Mouse (Mus musculus) lung, embryonic 16.5 days (tissue): ENCODE measurements around the gene Cdh3. TPM values are rescaled to one million over a fixed set of nuclear protein-coding genes. Genes with fewer than 3 reads are reported as not detected.

Experiments
- ATAC-seq: fragments of 200-750 bp; cut with Nextera tagmentation; 2 replicates; pipeline ENCODE4 v1.8.0; 2017; ENCODE audit warnings: low read depth, mild to moderate bottlenecking, moderate library complexity
- H3K27ac ChIP-seq: fragments of 300-500 bp; sonication (generic); 2 replicates; pipeline ENCODE4 v1.5.1; 2014; ENCODE audit warnings: mild to moderate bottlenecking, control low read depth, low read length
- H3K27me3 ChIP-seq: fragments of 300-500 bp; sonication (generic); 2 replicates; pipeline ENCODE4 v1.6.1; 2014; ENCODE audit warnings: low read depth, low read length, mixed read lengths; ENCODE audit not compliant: control insufficient read depth, insufficient read depth
- H3K36me3 ChIP-seq: fragments of 300-500 bp; sonication (generic); 2 replicates; pipeline ENCODE4 v1.6.1; 2014; ENCODE audit warnings: low read length; ENCODE audit not compliant: control insufficient read depth, insufficient read depth
- H3K4me1 ChIP-seq: fragments of 300-500 bp; sonication (generic); replicated peaks from 2 replicates; pipeline ENCODE4 v1.6.1; 2014; ENCODE audit warnings: low read length, mixed read lengths; ENCODE audit not compliant: control insufficient read depth, insufficient read depth
- H3K4me2 ChIP-seq: fragments of 300-500 bp; sonication (generic); 2 replicates; pipeline ENCODE4 v1.6.1; 2014; ENCODE audit warnings: low read depth, low read length, control low read depth
- H3K4me3 ChIP-seq: fragments of 300-500 bp; sonication (generic); 2 replicates; pipeline ENCODE4 v1.5.1; 2014; ENCODE audit warnings: mild to moderate bottlenecking, low read length, control low read depth
- H3K9ac ChIP-seq: fragments of 300-500 bp; sonication (generic); 2 replicates; pipeline ENCODE4 v1.6.1; 2014; ENCODE audit warnings: low read length, control low read depth
- H3K9me3 ChIP-seq: fragments of 300-500 bp; sonication (generic); 2 replicates; pipeline ENCODE4 v1.6.1; 2016; ENCODE audit warnings: low read length; ENCODE audit not compliant: control insufficient read depth
- WGBS: fragments of 180-500 bp; shearing (Covaris S2); extraction: QIAGEN DNeasy Blood & Tissue Kit; methylation state at CpG from one replicate; pipeline ENCODE4 v1.1.7; 2014; 5-methylcytosine and 5-hydroxymethylcytosine counted together
- polyA plus RNA-seq: library from polyadenylated mRNA; unstranded; fragments of >200 nt; fragmentation: Nextera tagmentation; extraction: Ambion mirVana; gene quantifications from 2 replicates; pipeline ENCODE4 v1.2.1, GENCODE M21; 2015

Gene Cdh3
- polyA plus RNA-seq, 1 experiment from 2014 or later = 20.7 TPM

DNA sequence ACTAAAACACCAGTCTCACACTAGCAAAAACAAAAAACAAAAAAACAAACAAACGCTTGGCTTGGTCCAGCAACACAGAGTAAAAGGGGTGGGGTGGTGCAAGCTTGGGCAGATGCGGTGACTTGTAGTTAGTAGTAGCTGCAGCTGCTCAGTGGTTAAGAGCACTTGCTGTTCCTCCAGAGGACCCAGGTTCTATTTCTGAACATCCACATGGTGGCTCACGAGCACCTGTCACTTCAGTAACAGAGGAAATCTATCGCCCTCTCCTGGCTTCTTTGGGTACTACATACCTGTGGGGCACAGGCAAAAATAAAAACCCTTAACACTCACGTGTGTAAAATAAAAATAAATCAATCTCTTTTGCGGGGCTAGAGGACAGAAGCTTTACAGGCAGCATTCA, 23.8 kb downstream of the Cdh3 start:
- WGBS = 37% methylated on average over 6 of the region's 6 CpGs
- Histone ChIP-seq H3K4me2 (no peak overlapping the region), H3K27me3 (no peaks in the 10 kb centered on the region), H3K27ac (no peak overlapping the region), H3K4me3 (no peak overlapping the region), H3K9ac (no peak overlapping the region), H3K36me3 (no peaks in the 10 kb centered on the region), H3K4me1 (no peaks in the 10 kb centered on the region), H3K9me3 (no peaks in the 10 kb centered on the region)
- ATAC-seq = no peak

DNA sequence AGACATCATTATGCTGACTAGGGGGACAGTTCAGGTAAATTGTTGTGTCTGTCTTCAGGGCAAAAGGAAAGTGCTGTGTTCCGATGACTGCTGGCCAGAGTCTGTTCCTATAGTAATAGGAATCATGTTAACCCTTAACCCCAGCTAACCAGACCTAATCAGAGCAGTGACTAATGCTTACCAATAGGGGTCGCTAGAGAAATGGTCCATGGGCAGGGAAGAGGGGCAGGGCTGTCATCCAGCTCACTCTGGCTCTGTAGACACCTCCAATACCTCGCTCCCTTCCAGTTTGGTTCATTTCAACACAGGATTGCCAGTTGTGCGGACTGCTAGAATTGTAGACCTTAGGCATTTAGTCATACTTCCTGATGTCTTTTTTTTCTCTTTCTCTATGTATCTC, 24.8 kb downstream of the Cdh3 start:
- ATAC-seq = 0 out of 2 replicates have a peak, but pooled peaks have one; percentile 5
- no peaks in the 10 kb centered on the region for H3K4me1 ChIP-seq
- H3K9ac ChIP-seq = no peak overlapping the region
- WGBS = 73% methylated on average over 4 of the region's 4 CpGs
- no peak overlapping the region for H3K4me3 ChIP-seq
- no peak overlapping the region for H3K4me2 ChIP-seq
- H3K27me3 ChIP-seq = no peaks in the 10 kb centered on the region
- no peaks in the 10 kb centered on the region for H3K9me3 ChIP-seq
- no peaks in the 10 kb centered on the region for H3K36me3 ChIP-seq
- H3K27ac ChIP-seq = no peak overlapping the region

DNA sequence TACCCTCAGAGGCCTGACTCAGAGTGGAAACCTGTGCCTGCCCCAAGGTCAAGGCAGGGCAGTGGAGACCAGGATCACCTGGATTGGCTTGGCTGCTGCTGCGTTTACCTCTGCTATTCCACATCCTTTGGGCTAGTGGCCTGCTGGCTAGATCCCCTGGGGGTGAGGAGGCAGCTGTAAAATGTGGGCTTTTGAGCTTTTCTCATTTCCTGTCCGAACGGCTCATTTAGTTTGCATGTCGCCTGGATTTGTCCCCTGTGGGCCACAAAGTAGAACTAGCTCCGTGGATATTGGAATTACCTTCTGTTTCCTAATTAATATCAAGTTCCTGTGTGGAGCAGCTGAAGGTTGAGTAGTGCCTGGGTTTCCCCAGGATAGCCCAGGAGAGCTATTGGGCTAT, 28.5 kb downstream of the Cdh3 start:
- Histone ChIP-seq H3K4me2 (no peak overlapping the region), H3K27me3 (no peaks in the 10 kb centered on the region), H3K9ac (no peak overlapping the region), H3K4me3 (no peak overlapping the region), H3K27ac (no peak overlapping the region), H3K9me3 (no peaks in the 10 kb centered on the region), H3K4me1 (no peaks in the 10 kb centered on the region), H3K36me3 (no peaks in the 10 kb centered on the region; the same call in 1 of the 2 replicates)
- ATAC-seq = no peak
- WGBS = 60% methylated on average over 5 of the region's 5 CpGs

DNA sequence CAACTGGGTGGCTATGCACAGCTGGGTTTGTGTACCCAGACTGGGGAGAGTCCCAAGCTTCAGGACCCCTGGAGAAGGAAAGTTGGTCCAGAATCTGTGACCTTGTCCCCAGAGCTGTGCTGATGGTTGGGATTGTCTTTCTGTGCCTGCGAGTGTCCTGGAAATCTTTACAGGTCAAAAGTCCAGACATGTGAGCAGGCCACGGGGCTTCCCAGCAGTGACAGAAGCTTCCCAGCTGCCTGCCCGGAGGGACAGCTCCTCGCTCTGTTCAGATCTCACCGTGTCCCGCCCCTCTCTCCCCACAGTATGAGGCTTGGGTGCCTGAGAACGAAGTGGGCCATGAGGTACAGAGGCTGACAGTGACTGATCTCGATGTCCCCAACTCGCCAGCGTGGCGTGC, 30.3 kb downstream of the Cdh3 start:
- no peak for ATAC-seq
- H3K4me2 ChIP-seq = no peak overlapping the region
- H3K36me3 ChIP-seq = no peaks in the 10 kb centered on the region; the same call in 1 of the 2 replicates
- H3K27ac ChIP-seq = no peak overlapping the region
- H3K27me3 ChIP-seq = no peaks in the 10 kb centered on the region
- no peak overlapping the region for H3K4me3 ChIP-seq
- no peaks in the 10 kb centered on the region for H3K4me1 ChIP-seq
- 66% methylated on average over 11 of the region's 11 CpGs for WGBS
- H3K9ac ChIP-seq = no peak overlapping the region
- no peaks in the 10 kb centered on the region for H3K9me3 ChIP-seq

DNA sequence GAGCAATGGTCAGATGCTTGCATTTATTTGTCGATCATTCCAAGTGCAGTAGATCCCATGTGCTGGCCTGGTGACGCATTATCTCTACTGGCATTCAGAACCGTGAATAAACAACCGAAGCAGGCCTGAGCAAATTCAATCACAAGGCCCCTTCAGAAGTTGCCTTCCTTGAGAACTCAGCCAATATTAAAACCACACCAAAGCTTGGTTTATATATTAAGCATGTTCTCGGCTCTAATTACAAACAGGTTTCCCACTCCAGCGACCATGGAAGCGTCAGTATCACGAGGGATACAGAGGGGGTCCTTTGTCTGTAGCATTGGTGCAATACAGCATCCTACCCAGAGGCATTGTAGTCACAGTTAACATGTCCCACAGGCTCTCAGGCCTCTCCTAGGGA, 32.4 kb downstream of the Cdh3 start:
- Histone ChIP-seq H3K36me3 (no peaks in the 10 kb centered on the region; the same call in 1 of the 2 replicates), H3K9ac (no peak overlapping the region), H3K4me2 (no peak overlapping the region), H3K9me3 (no peaks in the 10 kb centered on the region), H3K4me1 (no peaks in the 10 kb centered on the region), H3K27me3 (no peaks in the 10 kb centered on the region), H3K4me3 (no peak overlapping the region), H3K27ac (no peak overlapping the region)
- ATAC-seq = no peak
- WGBS = 76% methylated on average over 8 of the region's 8 CpGs

DNA sequence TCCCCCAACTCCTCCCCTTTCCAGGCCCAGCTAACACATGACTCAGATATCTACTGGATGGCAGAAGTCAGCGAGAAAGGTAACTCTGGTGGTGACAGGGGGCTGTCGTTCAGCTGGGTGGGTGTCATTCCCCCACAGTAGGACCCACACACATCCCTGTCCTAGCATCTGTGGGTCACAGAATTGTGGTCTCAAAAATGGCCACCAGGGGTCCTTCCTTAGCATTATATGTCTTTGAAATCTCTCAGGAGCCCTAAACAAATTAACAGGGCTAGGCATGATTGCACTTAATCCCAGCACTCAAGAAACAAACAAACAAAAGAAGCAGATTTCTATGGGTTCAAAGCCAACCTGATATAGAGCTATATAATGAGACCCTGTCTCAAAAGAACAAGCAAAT, 34.5 kb downstream of the Cdh3 start:
- no peak overlapping the region for H3K4me3 ChIP-seq
- H3K4me1 ChIP-seq = no peaks in the 10 kb centered on the region
- no peaks in the 10 kb centered on the region; the same call in 1 of the 2 replicates for H3K36me3 ChIP-seq
- no peak for ATAC-seq
- 75% methylated on average over 2 of the region's 2 CpGs for WGBS
- H3K4me2 ChIP-seq = no peak overlapping the region
- no peak overlapping the region for H3K9ac ChIP-seq
- no peak overlapping the region for H3K27ac ChIP-seq
- no peaks in the 10 kb centered on the region for H3K9me3 ChIP-seq
- no peaks in the 10 kb centered on the region for H3K27me3 ChIP-seq

DNA sequence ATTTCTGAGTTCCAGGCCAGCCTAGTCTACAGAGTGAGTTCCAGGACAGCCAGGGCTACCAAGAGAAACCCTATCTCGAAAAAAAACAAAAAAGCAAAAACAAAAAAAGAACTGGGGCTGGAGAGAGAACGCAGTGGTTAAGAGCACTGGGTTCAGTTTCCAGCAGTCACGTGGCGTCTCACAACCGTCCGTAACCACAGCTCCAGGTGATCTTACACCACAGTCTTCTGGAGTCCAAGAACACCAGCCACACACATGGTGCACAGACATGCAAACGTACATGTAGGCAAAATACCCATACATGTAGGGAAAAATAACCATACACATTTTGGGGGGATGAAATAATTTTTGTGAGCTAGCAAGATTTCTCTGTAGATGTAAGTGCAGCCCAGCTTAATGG, 36.1 kb downstream of the Cdh3 start:
- H3K27ac ChIP-seq = no peak overlapping the region
- H3K4me1 ChIP-seq = no peaks in the 10 kb centered on the region
- WGBS = 86% methylated on average over 7 of the region's 7 CpGs
- H3K4me3 ChIP-seq = no peak overlapping the region
- no peaks in the 10 kb centered on the region for H3K27me3 ChIP-seq
- H3K9ac ChIP-seq = no peak overlapping the region
- no peak overlapping the region for H3K4me2 ChIP-seq
- H3K9me3 ChIP-seq = no peaks in the 10 kb centered on the region
- H3K36me3 ChIP-seq = no peaks in the 10 kb centered on the region
- ATAC-seq = no peak

DNA sequence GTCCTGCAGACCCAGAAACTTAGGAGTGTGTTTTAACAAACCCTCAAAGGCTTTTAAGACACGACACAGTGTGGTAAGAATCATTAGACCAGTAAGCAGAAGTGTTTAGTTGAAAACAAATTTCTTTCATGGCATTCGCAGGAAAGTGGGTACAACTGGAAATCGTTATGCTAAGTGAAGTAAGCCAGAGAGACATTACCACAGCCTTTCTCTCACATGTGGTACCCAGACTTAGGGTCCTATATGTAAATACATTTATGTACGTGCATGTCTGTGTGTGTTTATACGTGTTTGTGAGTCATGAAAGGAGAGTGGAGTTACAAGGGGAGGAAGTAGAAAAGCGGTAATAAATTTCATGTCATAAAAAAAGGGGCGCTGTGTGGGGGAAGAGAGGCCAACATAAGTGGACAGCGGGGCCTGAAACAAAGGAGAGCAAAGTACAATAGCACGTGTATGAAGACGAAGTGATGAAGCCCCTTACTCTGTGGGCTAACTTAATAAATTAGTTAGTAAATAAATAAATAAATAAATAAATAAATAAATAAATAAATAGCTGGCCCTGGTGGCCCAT, 37.8 kb downstream of the Cdh3 start:
- H3K9ac ChIP-seq = no peak overlapping the region
- no peak overlapping the region for H3K4me2 ChIP-seq
- WGBS = 78% methylated on average over 10 of the region's 10 CpGs
- ATAC-seq = no peak
- no peaks in the 10 kb centered on the region for H3K9me3 ChIP-seq
- no peaks in the 10 kb centered on the region for H3K27me3 ChIP-seq
- no peak overlapping the region for H3K4me3 ChIP-seq
- H3K36me3 ChIP-seq = peaks cover 4% of the 10 kb centered on the region; the same call in 1 of the 2 replicates
- H3K4me1 ChIP-seq = no peaks in the 10 kb centered on the region
- H3K27ac ChIP-seq = no peak overlapping the region

DNA sequence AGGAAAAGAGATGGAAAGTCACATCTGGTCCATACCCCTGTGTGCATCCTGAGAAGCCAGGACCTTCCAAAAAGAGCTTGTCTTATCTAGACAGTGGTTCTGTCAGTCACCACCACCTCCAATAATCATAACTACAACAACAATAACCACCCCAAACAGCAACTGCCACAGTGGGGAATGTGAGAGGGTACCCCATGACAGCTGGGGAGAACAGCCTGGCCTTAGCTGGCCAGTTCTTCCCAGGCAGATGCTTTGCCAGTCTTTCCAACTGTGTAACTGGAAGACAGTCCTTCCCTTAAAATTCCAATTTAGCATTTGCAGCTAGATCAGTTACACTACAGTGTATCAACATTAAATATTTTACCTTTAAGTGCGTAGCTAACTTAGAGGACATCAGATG, 40.2 kb downstream of the Cdh3 start:
- H3K9me3 ChIP-seq = 0 out of 2 replicates have a peak, but pooled peaks cover 3% of the 10 kb centered on the region
- peaks cover 10% of the 10 kb centered on the region for H3K36me3 ChIP-seq
- H3K4me2 ChIP-seq = no peak overlapping the region
- ATAC-seq = no peak
- no peak overlapping the region for H3K9ac ChIP-seq
- H3K27ac ChIP-seq = no peak overlapping the region
- WGBS = 97% methylated on average over 1 of the region's 1 CpGs
- H3K4me3 ChIP-seq = no peak overlapping the region
- H3K4me1 ChIP-seq = no peaks in the 10 kb centered on the region
- H3K27me3 ChIP-seq = no peaks in the 10 kb centered on the region

DNA sequence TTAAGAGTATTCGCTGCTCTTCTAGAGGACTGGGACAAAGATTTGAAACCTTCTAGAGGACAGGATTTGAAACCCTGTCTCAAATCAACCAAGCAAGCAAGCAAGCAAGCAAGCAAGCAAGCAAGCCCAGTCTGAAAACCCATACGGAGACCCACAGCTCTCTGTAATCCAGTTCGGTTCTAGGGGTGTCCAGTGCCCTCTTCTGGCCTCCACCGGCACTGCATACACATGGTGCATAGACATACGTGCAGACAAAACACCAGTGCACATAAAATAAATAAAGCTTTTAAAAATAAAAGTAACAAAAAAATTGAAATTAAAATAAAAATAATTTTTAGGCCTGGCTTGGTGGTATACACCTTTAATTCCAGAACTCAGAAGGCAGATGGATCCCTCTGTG, 43.3 kb downstream of the Cdh3 start:
- H3K4me3 ChIP-seq = no peak overlapping the region
- H3K27ac ChIP-seq = no peak overlapping the region
- H3K36me3 ChIP-seq = peaks cover 10% of the 10 kb centered on the region
- H3K4me2 ChIP-seq = no peak overlapping the region
- no peaks in the 10 kb centered on the region for H3K27me3 ChIP-seq
- H3K9me3 ChIP-seq = 0 out of 2 replicates have a peak, but pooled peaks cover 3% of the 10 kb centered on the region
- H3K9ac ChIP-seq = no peak overlapping the region
- ATAC-seq = no peak
- no peaks in the 10 kb centered on the region for H3K4me1 ChIP-seq
- WGBS = 96% methylated on average over 5 of the region's 5 CpGs
